Mouse (Mus musculus): ENCODE data around the gene Gm49384.
"Not testable (repeated sequence)": the region's sequence is repeated elsewhere in the genome, so short reads cannot be mapped to it uniquely, and the experiment has no call there.

Gene Gm49384

DNA sequence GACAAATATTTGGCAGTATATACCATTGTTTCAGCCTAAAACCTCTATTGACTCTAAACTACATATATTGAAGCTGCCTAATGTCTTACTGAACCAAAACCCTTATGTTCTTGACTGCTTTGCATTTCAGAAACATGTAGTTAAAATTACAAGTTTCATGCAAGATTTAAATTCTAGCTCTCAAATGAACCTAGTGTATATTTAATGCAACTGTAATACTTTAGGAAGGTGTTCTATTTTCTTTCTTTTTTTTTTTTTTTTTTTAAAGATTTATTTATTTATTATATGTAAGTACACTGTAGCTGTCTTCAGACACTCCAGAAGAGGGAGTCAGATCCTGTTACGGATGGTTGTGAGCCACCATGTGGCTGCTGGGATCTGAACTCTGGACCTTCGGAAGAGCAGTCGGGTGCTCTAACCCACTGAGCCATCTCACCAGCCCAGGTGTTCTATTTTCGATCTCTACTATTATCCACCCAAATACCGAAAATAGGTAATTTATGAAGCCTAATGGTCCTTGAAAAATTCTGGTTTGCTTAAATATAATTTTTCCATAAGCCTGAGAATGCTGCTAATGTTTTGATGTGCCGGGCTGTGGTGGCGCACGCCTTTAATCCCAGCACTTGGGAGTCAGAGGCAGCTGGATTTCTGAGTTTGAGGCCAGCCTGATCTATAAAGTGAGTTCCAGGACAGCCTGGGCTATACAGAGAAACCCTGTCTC, 37.0 kb downstream of the Gm49384 start:
- not testable (repeated sequence) for DNase-seq

- no peak for DNase-seq
Observed at GRCm38 (mm10) chr12:69164904-69165303, 39.2 kb downstream of the Gm49384 start.

- not testable (repeated sequence) for DNase-seq
Observed at GRCm38 (mm10) chr12:69163586-69163985, 40.5 kb downstream of the Gm49384 start.

- DNase-seq: not testable (repeated sequence)
Observed at GRCm38 (mm10) chr12:69160677-69161076, 43.4 kb downstream of the Gm49384 start.

DNA sequence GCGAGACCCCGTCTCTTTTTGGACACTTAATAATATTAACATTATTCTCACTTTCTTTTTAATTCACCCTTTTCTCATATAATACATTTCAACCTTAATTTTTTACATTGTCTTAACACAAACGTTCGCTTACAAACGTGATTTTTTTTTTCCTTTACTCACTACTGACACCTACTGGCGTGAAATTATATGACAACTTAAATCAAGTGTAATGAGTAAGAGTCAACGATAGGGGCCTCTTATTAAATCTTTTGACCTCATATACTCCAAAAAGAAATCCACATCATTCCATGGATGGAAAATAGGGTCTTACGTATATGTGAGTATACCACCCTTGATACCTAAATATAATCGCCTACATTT, 44.5 kb downstream of the Gm49384 start:
- peak in 1 of 2 experiments; percentile 47 for DNase-seq

DNA sequence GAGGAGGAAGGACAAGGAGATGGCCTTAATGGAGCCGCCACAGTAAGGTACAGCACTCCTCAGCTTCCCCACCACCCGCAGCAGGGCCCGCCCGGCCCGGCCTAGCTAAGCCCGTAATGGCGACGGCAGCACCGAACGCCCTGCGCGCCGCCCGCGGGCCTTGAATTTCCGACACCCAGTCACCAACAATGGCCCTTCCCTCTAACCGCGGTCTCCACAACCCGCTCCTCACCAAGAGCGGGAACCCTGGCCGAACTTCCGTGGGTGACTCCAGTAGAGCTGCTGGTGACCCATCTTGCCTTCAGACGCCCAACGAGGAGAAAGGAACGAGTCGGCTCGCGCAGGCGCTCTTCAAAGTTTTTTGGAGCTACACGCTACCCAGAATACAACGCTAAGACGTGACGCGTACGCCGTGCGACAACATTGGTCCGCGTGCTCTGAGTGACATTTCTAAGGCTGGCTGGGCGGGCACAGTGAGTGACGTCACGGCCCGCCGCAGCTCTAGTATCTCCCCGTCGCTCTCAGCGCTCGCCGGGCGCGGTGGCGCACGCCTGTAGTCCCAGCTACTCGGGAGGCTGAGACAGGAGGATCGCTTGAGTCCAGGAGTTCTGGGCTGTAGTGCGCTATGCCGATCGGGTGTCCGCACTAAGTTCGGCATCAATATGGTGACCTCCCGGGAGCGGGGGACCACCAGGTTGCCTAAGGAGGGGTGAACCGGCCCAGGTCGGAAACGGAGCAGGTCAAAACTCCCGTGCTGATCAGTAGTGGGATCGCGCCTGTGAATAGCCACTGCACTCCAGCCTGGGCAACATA, 45.1 kb downstream of the Gm49384 start, which contains the start of gene Rps29:
Gene Rps29 (minus strand): TSS at position 422 of the 813 bp plus-strand sequence.
- peak; percentile 97 to 98 for DNase-seq

DNA sequence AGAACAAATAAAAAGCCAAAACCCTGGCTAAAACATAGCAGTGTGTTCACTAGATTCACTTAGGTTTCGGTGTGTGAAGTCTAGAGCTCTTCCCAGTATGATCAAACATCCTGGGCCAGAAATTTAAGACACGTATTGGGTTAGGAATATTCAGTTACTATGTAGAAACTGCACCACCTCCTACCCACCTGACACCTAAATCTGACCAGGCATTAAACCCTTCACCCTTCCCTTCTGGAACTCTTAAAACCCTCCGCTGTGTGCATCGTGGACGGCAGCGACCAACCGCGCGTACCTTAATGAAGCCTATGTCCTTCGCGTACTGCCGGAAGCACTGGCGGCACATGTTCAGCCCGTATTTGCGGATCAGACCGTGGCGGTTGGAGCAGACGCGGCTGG, 45.7 kb downstream of the Gm49384 start:
- no peak for DNase-seq

- DNase-seq: no peak
Observed at GRCm38 (mm10) chr12:69157107-69157506, 47.0 kb downstream of the Gm49384 start.

DNA sequence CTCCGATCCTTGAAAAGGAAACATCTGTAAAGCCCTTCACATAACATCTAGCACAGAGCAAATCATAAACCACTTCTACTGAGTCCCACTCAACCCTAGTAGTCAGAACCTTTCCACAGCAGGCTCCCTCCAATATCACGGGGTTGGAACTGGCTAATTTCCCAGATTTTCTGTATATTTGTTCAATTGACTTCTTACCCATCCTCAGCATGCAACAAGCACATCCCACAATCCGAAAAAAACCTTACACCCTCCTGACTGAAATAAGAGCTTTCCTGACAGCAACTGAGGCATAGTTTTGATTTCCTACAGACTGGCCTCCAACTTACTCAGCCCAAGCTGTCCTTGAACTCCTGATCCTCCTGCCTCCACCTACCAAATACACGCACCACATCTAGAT, 47.6 kb downstream of the Gm49384 start:
- DNase-seq: no peak

GRCm38 (mm10) chr12:69155923-69156322, 48.1 kb downstream of the Gm49384 start:
- no peak for DNase-seq

- DNase-seq: no peak
Observed at GRCm38 (mm10) chr12:69150049-69150448, 54.0 kb downstream of the Gm49384 start.

DNA sequence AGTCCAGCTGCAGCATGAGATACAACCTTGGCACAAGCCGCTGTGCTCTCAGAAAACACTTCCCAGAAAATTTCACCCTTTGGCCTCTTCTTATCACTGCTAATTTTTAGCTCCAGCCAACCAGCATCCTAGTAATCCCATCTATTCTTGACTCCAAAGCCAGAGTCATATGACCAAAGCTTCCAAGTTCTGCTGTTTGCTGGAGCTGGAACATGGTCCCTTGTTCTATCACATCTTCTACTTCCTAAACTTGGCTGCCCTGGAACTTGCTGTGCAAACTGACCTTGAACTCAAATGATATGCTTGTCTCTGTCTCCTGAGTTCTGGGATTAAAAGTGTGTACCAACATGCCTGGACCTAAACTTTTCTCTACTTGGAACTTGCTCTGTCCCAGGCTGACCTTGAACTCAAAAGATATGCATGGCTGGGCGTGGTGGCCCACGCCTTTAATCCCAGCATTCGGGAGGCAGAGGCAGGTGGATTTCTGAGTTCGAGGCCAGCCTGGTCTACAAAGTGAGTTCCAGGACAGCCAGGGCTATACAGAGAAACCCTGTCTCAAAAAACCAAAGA, 56.8 kb downstream of the Gm49384 start:
- DNase-seq: no peak

DNA sequence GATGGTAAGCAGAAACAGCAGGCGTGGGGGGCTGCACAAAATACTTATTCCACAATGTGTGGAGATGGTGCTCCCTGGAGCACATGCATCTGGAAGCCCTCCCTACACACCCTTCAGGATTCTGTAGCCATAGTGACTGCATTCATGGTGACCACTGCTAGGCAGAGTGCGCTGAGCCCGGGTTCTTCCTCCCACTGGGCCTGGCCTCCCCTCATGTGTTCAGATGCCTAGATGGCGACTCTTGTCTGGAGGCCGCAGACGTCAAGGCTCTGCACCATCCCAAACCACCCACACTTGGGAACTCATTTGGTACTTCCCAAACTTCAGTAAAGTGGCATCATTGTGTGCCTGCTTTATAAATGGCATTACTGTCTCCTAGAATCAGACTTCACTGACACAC, 60.6 kb downstream of the Gm49384 start:
- DNase-seq: no peak

DNA sequence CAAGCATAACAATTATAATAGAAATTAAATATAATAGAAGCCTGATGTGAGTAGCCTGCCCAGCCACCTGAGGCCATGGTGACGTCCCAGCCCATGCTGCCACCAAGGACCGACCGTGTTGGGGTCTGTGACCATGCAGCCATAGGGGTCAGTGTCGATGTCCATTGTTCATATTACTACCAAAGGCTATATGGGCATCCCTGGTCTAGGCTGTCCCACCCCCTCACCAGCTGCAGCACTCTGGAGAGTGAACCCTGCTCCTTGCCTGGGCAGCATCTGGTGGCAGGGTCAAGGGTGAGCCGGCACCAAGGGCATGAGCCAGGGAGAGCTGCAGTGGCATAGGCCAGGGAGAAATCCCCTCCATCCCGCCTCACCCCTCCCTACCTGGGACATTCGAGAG, 64.2 kb downstream of the Gm49384 start:
- no peak for DNase-seq

All from B cell, adult 2 months (primary cell).